Mouse (Mus musculus): Measurements from ENCODE around the gene Ntrk2. TPM values are rescaled to one million over a fixed set of nuclear protein-coding genes. Genes with fewer than 3 reads are reported as not detected.
"Not testable (repeated sequence)": the region's sequence is repeated elsewhere in the genome, so short reads cannot be mapped to it uniquely, and the experiment has no call there.

Ntrk2 gene
- total RNA-seq, 1 experiment from 2014 or later: 0.12 TPM

DNA sequence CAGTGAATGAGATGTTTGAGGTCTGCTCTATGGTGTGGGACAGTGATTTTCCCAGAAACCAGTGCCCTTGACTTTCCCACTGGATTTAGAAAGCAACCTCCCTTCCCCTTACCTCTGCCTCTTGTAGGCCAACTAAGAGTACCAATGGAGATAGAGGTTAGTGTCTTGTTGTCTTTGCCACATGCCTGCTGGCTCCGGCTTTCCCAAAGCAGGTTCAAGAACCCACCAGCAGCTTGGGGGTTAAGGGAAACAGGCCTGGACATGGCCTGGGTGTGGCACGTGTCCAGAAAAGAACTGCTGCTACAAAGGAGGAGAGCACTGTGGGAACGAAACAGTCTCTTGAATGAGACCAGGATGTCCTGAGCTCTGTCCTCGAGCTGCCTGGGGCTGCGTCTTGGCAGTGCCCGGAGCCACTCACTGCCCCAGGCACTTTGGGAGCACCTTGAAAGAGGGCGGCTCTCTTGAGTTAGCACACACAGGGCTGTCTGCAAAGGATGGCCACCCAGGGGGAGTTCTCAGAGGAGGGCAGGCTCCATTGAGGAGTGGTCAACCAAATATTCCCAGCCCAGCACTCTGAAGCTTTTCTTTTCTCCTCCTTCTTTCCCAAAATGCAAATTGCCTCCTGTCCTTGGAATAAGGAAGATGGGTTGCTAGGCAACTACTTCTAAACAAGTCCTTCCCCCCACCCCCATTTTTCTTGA lies 273.5 kb downstream of the Ntrk2 start:
- ATAC-seq (ENCODE audit: extremely low read depth, insufficient number of reproducible peaks, low FRiP score, poor library complexity, severe bottlenecking): no peak

DNA sequence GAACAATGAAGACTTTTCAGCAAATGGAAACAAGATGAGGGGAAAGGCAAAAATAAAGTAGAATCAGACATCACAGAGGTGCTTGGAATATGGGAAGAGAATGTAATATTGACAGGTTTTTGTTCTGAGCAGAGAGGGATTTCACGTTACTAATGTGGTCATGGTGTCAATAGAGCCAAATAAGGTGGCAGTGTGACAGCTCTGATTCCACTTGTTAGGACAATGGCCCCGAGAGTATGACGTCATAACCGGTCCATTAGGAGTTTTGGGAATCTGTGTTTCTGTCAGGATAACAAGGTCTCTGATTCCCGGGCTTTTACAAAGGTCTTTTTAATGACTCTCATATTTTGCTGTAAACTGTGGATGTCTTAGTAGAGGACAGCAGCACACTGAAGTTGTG lies 274.1 kb downstream of the Ntrk2 start:
- no peak for ATAC-seq (ENCODE audit: extremely low read depth, insufficient number of reproducible peaks, low FRiP score, poor library complexity, severe bottlenecking)

DNA sequence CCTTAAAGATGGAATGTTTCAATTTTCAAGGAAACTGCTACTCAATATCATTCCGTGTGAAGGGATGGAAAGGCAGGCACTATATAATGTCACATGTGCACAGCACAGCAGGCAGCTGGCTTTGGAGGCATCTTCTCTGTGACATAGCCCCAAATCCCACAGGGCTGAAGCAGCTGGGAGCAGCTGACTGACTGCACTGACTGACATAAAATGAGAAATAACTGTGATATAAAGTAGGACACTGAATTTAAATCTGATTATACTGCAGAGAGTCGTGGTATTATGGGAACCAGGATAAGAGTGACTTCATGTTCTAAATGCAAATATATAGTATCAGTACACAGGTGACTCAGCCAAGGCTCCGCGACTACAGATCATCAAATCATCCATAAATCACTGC lies 282.6 kb downstream of the Ntrk2 start:
- no peak for ATAC-seq (ENCODE audit: extremely low read depth, insufficient number of reproducible peaks, low FRiP score, poor library complexity, severe bottlenecking)

DNA sequence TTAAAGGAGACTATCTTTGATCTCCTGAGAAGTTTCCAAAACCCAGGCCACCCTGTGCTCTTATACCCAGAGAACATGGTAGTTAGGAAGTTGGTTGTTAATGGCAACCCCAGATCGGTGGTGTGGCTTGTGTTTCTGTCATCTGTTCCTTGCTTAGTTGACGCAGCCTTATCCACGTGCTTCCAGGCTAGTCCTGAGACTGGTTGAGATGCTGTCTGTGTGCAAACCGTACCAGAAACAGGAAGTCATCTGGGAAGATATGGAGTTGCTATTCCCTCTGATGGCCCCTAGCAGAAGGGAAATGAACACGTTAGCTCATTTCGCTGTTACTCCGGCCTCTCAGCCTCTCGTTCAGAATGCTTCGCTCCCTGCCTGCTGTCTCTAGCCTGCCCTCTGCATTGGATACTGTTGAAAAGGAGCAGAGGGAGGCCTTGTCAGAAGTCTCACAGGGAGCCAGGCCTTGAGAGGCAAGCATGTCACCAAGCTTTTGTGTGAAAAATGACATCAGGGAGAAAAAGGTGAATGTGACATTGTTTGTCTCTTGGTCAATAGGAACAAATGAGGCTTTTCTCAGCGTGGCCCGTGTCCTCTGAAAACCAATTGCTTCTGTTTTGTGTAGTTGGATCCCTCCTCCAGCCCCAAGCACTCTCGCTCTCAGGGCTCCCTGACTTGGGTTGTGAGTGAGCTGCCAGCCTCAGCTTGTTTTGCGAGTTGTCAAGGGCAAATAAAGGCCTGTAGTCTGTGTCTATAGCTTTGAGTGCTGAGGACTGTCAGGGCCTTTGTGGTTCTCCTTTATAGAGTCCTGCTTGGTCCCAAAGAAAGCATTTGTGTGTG lies 285.0 kb downstream of the Ntrk2 start:
- no peak for ATAC-seq (ENCODE audit: extremely low read depth, insufficient number of reproducible peaks, low FRiP score, poor library complexity, severe bottlenecking)

DNA sequence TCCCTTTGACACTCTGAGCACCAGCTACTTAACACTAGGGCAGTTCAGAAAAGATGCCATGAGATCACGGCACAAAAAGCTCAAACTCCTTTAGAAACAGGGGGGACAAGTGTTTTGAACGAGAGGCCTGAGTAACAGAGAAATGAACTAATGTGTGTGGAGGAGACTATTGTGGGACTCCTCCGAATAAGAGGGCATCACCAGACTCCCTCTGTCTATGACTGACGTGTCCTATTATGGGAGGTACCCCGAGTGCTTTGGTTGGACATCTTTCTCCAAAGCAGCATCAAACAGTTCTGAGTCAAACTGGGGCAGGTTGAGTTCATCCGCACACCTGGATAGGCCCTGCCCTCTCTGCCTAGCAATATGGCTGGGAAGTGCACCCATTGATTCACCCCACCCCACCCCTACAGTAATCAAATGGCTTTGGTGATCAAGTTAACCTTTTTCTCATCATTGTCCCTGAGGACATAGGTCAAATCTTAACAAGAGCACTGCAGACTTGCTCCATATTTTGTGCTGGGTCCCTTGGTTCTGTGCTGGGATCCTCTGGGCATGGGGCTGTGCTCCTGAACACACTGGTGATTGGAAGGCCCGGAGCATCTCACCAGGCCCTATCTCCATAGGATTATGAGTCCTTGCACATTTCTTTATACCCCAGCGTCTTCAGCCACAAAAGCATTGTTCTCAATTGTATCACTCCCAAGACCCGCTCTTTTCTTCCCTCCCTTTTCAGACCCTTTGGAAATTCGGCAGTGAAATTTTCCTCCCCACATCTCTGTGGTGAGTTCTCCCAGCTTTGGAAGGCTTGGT lies 285.9 kb downstream of the Ntrk2 start:
- ATAC-seq (ENCODE audit: extremely low read depth, insufficient number of reproducible peaks, low FRiP score, poor library complexity, severe bottlenecking): no peak

DNA sequence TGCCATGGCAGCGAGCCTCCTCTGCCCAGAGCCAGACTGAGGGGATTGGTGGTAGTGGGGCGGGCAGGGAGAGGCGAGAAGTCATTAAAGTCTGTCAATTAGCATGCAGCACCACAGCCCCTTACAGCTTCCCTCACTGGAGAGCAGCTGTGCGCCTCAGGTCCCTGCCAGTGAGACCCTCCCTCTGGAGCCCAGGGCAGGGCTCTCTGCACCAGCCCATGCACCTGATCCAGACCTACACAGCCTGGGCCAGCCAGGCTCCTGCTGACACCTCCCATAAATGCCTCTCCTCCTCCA lies 286.4 kb downstream of the Ntrk2 start:
- no peak for ATAC-seq (ENCODE audit: extremely low read depth, insufficient number of reproducible peaks, low FRiP score, poor library complexity, severe bottlenecking)

DNA sequence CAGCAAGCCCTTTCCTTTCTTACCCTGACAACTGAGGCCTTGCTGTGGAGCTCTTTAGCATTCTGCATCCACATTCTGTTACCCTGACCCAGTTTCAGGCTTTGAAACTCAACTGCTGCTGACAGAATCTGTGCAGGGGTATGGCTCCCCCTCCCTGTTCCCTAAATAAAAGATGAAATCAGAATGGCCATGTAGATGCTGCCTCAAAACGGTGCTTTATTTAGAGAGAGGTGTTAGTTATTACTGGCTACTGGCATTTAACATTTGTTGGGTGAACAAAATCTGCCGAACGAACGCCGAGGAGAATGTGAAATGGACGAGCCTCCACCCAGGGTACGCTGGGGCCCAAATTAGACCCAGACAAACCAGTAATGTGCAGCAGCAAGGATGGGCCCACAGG lies 288.4 kb downstream of the Ntrk2 start:
- ATAC-seq (ENCODE audit: extremely low read depth, insufficient number of reproducible peaks, low FRiP score, poor library complexity, severe bottlenecking): no peak

DNA sequence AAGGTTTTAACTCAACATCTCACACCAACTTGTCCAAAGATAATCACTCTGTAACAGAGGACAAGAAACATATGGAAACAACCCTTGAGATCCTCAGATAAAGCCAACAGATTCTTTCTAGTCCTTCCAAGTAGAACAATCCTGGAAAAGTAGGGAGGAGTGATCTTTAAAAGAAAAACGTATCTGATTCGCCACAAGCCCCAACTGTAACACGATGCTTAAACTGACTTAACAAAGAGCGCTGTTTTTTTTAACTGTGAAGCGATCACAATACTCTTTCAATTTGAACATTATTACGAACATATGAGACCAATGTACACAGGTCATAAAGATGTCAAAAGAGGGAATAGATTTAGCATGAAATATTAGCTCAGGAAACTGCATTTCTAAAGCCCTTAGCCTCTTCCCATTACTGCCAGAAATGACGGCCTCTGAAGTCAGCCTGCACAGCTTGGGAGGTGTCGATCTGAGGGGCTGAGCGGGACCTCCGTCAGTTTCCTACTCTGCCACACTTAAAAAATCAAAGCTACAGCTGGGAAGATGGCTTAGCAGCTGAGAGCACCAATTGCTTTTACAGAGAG lies 289.5 kb downstream of the Ntrk2 start:
- no peak for ATAC-seq (ENCODE audit: extremely low read depth, insufficient number of reproducible peaks, low FRiP score, poor library complexity, severe bottlenecking)

DNA sequence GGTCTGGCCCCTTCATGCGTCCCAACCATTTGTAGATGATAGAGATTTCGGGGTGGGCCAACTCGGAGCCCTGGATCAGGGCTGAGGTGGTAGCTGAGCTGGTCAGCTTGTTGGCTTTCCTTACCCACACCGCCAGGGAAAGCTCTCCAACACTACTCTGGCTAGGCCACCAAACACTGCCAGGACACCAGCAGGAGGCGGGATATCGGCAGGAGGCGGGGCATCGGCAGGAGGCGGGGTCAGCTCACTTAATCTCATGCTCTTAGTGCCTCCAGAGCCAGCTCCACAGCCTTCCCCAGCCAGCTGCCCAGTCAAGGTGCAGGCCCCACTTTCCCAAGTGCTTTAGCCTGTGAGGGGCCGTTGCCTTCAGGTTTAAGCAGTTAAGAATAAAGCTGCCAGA lies 293.7 kb downstream of the Ntrk2 start:
- no peak for ATAC-seq (ENCODE audit: extremely low read depth, insufficient number of reproducible peaks, low FRiP score, poor library complexity, severe bottlenecking)

DNA sequence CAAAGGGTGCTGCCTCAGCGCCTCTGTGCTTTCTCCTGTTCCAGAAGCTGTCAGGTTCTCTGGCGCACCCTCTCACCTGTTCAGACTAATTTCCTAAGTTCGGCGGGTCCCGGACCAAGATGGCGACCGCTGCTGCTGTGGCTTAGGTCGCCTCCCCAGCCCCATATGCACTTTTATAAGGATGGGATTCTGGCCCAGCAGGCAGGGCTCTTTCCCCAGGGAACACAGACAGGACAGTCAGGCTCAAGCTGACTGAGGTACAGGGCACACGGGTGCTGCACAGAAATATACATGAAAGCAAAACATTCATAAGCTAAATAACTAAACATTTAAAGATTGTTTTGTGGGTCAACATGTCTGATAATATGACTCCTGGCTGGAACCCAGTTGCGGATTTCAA lies 301.4 kb downstream of the Ntrk2 start:
- ATAC-seq (ENCODE audit: extremely low read depth, insufficient number of reproducible peaks, low FRiP score, poor library complexity, severe bottlenecking): not testable (repeated sequence)

DNA sequence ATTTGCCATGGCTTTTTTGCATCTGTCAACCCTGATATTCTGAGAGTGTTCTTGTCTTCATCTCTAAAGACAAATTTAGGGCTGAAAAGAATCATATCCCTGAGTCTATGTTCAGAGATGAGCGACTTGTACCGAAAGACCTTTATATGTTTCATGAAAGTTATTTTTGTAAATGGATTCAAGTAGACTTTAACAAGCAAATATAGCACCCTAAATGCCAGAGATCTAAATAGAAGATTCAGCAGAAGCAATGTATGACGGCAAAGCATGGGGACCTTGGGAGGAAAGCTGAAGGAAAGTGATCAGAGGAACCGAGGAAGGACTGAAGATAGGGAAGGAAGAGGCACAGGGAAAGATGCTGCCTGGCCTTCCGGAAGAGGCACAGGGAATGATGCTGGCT lies 303.7 kb downstream of the Ntrk2 start:
- no peak for ATAC-seq (ENCODE audit: extremely low read depth, insufficient number of reproducible peaks, low FRiP score, poor library complexity, severe bottlenecking)

DNA sequence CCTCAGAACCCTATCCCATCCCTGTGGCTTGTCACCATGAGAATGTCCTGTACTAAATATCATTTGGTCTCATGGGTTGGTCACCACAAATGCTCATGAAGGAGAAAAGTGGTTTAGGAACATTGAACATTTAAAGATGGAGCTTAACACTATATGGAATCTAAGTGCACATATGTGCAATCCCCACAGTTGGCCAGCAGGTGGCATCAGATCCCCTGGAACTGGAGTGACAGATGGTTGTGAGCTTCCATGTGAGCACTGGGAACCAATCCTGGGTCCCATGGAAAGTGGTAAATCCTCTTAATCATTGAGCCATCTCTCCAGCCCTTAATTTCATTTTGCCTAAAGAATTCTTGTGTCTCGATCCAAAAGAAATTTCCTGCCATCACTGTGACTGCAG lies 308.3 kb downstream of the Ntrk2 start:
- no peak for ATAC-seq (ENCODE audit: extremely low read depth, insufficient number of reproducible peaks, low FRiP score, poor library complexity, severe bottlenecking)

DNA sequence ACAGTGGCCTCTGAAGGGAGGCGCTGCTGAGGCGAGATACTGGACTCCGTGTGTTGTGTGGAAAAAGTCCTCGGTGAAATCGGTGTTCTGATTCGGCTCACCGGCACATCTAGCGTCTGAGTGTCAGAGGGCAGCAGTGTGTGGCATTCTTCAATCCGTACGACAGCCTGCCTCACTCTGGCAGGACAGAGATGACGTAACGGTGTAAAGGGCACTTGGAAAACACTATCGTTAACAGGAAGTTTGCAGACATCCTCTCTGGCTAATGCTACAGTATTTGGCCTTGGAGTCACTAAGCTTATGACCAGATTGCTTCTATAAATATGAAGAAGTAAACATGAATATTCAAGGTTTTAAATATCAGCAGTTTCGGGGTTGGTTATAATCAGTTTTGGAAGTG lies 309.2 kb downstream of the Ntrk2 start:
- no peak for ATAC-seq (ENCODE audit: extremely low read depth, insufficient number of reproducible peaks, low FRiP score, poor library complexity, severe bottlenecking)

DNA sequence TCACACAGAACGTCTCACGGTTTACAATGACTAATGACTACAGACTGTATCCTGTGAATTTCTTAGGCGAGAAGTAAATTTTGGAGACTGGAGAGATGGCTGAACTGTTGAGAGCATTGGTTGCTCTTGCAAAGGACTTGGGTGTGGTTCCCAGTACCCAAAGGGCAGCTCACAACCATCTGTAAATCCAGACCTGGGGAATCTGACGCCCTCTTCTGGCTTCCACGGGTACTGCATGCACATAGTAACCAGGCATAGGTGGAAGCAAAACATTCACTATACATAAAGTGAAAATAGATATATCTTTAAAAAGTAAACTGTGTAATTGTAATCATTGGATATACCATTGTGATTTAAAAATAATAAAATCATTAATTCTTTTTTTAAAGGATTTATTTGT lies 310.9 kb downstream of the Ntrk2 start:
- no peak for ATAC-seq (ENCODE audit: extremely low read depth, insufficient number of reproducible peaks, low FRiP score, poor library complexity, severe bottlenecking)

DNA sequence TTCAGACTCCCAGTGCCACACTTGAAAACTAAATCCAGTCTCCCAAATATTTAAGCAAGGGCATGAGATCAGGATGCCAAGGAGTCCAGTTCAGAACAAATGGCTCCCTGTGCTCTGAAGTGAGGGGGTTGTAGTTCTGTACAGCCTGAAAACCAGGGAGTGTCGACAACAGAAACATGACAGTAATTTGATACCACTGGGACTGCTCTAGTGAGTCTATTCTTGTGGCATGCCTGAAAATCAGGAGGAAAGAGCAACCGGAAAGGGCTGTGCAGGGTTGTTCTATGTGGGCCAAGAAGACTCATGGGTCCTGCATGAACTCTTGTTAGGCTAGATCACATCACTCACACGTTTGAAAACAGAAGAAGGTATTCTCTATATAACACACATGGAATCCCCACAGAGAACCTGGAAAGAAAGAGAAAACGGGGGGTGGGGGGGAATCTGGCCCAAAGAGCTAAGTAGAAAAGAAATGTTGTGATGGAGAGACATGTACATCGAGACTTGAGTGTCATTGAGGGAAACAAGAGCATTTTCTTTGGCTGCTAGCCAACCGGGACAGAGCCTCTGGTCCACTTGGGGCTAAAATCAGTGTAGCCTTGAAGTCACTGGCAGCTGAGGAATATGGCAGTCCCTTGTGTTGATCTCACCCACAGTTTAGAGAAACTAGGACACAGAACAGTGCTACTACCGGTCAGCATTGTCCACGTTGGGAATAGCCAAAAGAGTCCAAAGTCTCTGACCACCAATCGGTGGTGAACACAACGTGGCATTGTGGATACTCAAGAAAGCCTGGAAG lies 313.4 kb downstream of the Ntrk2 start:
- no peak for ATAC-seq (ENCODE audit: extremely low read depth, insufficient number of reproducible peaks, low FRiP score, poor library complexity, severe bottlenecking)

DNA sequence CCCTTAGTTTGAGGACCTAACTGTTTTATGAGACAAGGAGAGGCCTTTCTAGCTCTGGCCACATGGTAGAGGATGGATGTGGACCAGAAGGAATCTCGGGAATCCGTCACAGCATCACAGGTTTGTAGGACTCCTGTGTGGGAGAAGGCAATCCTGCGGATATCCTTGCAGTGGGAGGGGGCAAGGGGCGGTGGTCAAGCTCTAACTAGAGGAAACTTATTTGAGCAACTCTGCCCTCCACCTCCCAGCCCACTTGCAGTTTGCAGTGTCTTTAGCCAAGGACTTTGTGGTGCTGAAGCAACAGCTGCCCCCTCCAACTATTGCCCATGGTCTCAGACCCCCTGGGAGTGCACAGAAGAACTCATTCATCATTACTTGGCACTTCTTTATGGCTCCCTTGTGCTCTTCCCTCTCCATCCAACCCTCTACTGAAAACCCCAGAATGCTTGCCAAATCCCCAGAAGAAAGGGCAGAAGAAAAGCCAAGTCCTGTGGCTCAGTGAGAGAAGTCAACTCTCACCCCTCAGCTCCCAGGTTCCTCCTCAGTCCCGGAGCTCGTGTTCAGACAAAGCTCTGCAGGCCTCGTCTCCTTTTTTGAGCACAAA lies 336.9 kb downstream of the Ntrk2 start:
- no peak for ATAC-seq (ENCODE audit: extremely low read depth, insufficient number of reproducible peaks, low FRiP score, poor library complexity, severe bottlenecking)

DNA sequence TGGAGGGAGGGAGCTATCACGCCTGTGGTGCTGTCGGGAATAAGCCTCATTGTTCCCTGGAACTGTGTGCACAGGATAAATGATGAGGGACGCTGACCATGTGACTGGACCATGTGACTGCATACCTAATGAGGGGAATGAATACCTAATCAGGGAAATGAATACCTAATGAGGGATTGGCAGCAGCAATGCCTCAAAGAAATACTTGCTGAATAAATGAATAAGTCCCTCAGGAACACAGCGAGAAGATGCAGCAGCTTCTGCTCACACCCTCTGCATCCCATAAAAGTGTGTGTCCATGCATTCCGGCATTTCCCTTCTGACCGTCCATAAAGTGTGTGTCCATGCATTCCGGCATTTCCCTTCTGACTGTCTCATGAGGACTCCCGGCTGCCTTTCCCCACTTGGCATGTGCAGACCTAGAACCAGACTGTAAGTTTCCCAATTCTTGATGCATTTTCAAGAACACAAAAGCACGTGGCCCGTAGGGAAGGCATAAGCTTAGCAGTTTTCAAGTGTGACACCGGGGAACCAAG lies 338.0 kb downstream of the Ntrk2 start:
- ATAC-seq (ENCODE audit: extremely low read depth, insufficient number of reproducible peaks, low FRiP score, poor library complexity, severe bottlenecking): no peak

Data from neutrophil, adult 5-6 weeks (primary cell).